10 mouse cellular contexts compared by ENCODE assay signal in genomic region chr11:61564566-61564965, GRCm38 (mm10). TPM values are rescaled to one million over a fixed set of nuclear protein-coding genes. Genes with fewer than 3 reads are reported as not detected.
DNase-seq lines count a peak whose midpoint lies in the region; ATAC-seq lines count a peak whose summit lies in the region.
"Had no signal": no experiment of that assay in that cellular context is flagged by ENCODE, and none has a peak within 500 bp of the region (broad histone marks: within the 10 kb centered on the region; RNA-seq: fewer than 3 reads in every experiment).

No protein-coding gene starts in this region.

- WGBS in heart, embryonic 12.5 days: 86% methylated on average over 2 of the region's 2 CpGs
- WGBS in macrophage (ENCODE audit: missing documents): 91% methylated on average over 1 of the region's 2 CpGs
- 98% methylated on average over 2 of the region's 2 CpGs for WGBS in hindbrain, embryonic 10.5 days

- H3K79me2 ChIP-seq in macrophage (ENCODE audit: inconsistent target): no peaks in the 10 kb centered on the region

- peak; percentile 98 for DNase-seq in heart, adult 11 months
- peak; percentile 78 for DNase-seq in 3134 (ENCODE audit: extremely low read depth, insufficient read length, low spot score)
- peak; percentile 24 for DNase-seq in brain, embryonic 18.5 days (ENCODE audit: low read depth, low spot score)
- DNase-seq in heart, adult 8-10 months (ENCODE audit: low spot score): peak; percentile 60
- DNase-seq in spleen, postnatal 14 days (ENCODE audit: low spot score in 2 of 2): no peak
- DNase-seq in hindbrain, embryonic 10.5 days (ENCODE audit: low spot score): no peak

- H3K9ac ChIP-seq in heart, embryonic 12.5 days: no peak overlapping the region
- H3K9ac ChIP-seq: heart, embryonic 15.5 days; midbrain, embryonic 12.5 days had no signal

- no peaks in the 10 kb centered on the region for H3K36me3 ChIP-seq in heart, embryonic 12.5 days
- no peaks in the 10 kb centered on the region for H3K36me3 ChIP-seq in macrophage (ENCODE audit: inconsistent target)
- H3K36me3 ChIP-seq in hindbrain, embryonic 10.5 days: no peaks in the 10 kb centered on the region
- H3K36me3 ChIP-seq: heart, embryonic 15.5 days; midbrain, embryonic 12.5 days had no signal

- no peaks in the 10 kb centered on the region for H3K27me3 ChIP-seq in heart, embryonic 12.5 days (replicated peaks)
- H3K27me3 ChIP-seq in hindbrain, embryonic 10.5 days (ENCODE audit: insufficient read depth, poor library complexity, severe bottlenecking): no peaks in the 10 kb centered on the region
- H3K27me3 ChIP-seq: heart, embryonic 15.5 days; midbrain, embryonic 12.5 days had no signal

- no peak overlapping the region for H3K4me2 ChIP-seq in heart, embryonic 12.5 days
- H3K4me2 ChIP-seq: heart, embryonic 15.5 days; midbrain, embryonic 12.5 days had no signal

- H3K9me3 ChIP-seq in heart, embryonic 12.5 days (replicated peaks): no peaks in the 10 kb centered on the region
- H3K9me3 ChIP-seq in hindbrain, embryonic 10.5 days: no peaks in the 10 kb centered on the region
- H3K9me3 ChIP-seq: heart, embryonic 15.5 days; midbrain, embryonic 12.5 days had no signal

- ATAC-seq in heart, embryonic 12.5 days (ENCODE audit: insufficient number of reproducible peaks, low FRiP score): no peak

- H3K4me3 ChIP-seq in heart, embryonic 12.5 days: no peak overlapping the region
- H3K4me3 ChIP-seq in macrophage (ENCODE audit: inconsistent target): no peak overlapping the region
- H3K4me3 ChIP-seq in hindbrain, embryonic 10.5 days: no peak overlapping the region
- H3K4me3 ChIP-seq: heart, embryonic 15.5 days; midbrain, embryonic 12.5 days had no signal

- H3K27ac ChIP-seq in heart, embryonic 12.5 days (ENCODE audit: poor library complexity, severe bottlenecking): no peak overlapping the region
- H3K27ac ChIP-seq in macrophage: peak overlapping the region; percentile 31; the same call in 1 of the 2 replicates
- no peak overlapping the region for H3K27ac ChIP-seq in hindbrain, embryonic 10.5 days
- H3K27ac ChIP-seq: heart, embryonic 15.5 days; midbrain, embryonic 12.5 days had no signal

- peaks cover 42% of the 10 kb centered on the region for H3K4me1 ChIP-seq in heart, embryonic 12.5 days (replicated peaks)
- no peaks in the 10 kb centered on the region; the same call in 1 of the 2 replicates for H3K4me1 ChIP-seq in hindbrain, embryonic 10.5 days (replicated peaks)

RNA-seq across cellular contexts. Expression of gene Epn2, which starts 14.9 kb away (rescaled TPM):
- 23.1 and 25.9 TPM in 2 replicates for polyA plus RNA-seq in heart, embryonic 12.5 days (2016; fragmentation: Nextera tagmentation; extraction: Ambion mirVana)
- 10 to 100 TPM; 21.1 to 28.0 (median 23.5) TPM for total RNA-seq in heart, adult 8-10 months (2022)
- total RNA-seq in macrophage (2018; cell fraction: chromatin; rRNA removed): 1 to 10 TPM in 16 of 26 experiments, under 1 TPM in 9, not detected in 1; 0.17 to 8.5 (median 1.9) TPM
- total RNA-seq in macrophage (2018; cell fraction: cytosol; rRNA removed): 1 to 10 TPM in 1 of 26 experiments, under 1 TPM in 25; 0.06 to 1.2 (median 0.27) TPM
- 1 to 10 TPM in 5 of 26 experiments, under 1 TPM in 17, not detected in 4; 0.12 to 3.2 (median 0.48) TPM for total RNA-seq in macrophage (2018; cell fraction: nucleus; rRNA removed)
- polyA plus RNA-seq in macrophage (2018): 0.20 to 0.98 TPM (median 0.42 TPM) in 3 replicates
- 23.3 and 25.7 TPM in 2 replicates for polyA plus RNA-seq in hindbrain, embryonic 10.5 days (2016; fragmentation: Nextera tagmentation; extraction: Ambion mirVana)

RNA-seq across cellular contexts. Expression of gene B9d1, which starts 59.6 kb away (rescaled TPM):
- 9.0 and 11.0 TPM in 2 replicates for polyA plus RNA-seq in heart, embryonic 12.5 days (2016; fragmentation: Nextera tagmentation; extraction: Ambion mirVana)
- total RNA-seq in heart, adult 8-10 months (2022): 10 to 100 TPM in 1 of 4 experiments, 1 to 10 TPM in 3; 7.9 to 11.2 (median 8.3) TPM
- 1 to 10 TPM in 2 of 26 experiments, not detected in 24; 2.7 to 4.0 TPM for total RNA-seq in macrophage (2018; cell fraction: chromatin; rRNA removed)
- 1 to 10 TPM in 7 of 26 experiments, under 1 TPM in 15, not detected in 4; 0.24 to 1.6 (median 0.71) TPM for total RNA-seq in macrophage (2018; cell fraction: cytosol; rRNA removed)
- 1 to 10 TPM in 2 of 26 experiments, under 1 TPM in 1, not detected in 23; 0.83 to 1.7 (median 1.6) TPM for total RNA-seq in macrophage (2018; cell fraction: nucleus; rRNA removed)
- polyA plus RNA-seq in macrophage (2018): 0.59 to 0.91 TPM in 2 of 3 replicates, not detected in the other
- 51.9 and 54.7 TPM in 2 replicates for polyA plus RNA-seq in hindbrain, embryonic 10.5 days (2016; fragmentation: Nextera tagmentation; extraction: Ambion mirVana)

Comparison
In these comparisons a context has a peak if more than half of its experiments do, and no peak if none do; other contexts are left out.
1. DNase-seq: peak in heart, adult 11 months (single experiment), 3134 (single experiment), brain, embryonic 18.5 days (single experiment) and heart, adult 8-10 months (single experiment); none in spleen, postnatal 14 days (0 of 2) and hindbrain, embryonic 10.5 days (single experiment).
2. RNA of gene Epn2, which starts 14.9 kb away (polyA plus RNA-seq): 23.3 to 25.7 TPM in hindbrain, embryonic 10.5 days and 23.1 to 25.9 TPM in heart, embryonic 12.5 days; 0.20 to 0.98 TPM in macrophage; every median in the first group is over 10 times any median in the second.